Mouse (Mus musculus): ENCODE data around the gene Cog1. TPM values are rescaled to one million over a fixed set of nuclear protein-coding genes. Genes with fewer than 3 reads are reported as not detected.
"Not testable (repeated sequence)": the region's sequence is repeated elsewhere in the genome, so short reads cannot be mapped to it uniquely, and the experiment has no call there.

Cog1 gene
- polyA plus RNA-seq, 1 experiment from 2014 or later, result 31.1 TPM

DNA sequence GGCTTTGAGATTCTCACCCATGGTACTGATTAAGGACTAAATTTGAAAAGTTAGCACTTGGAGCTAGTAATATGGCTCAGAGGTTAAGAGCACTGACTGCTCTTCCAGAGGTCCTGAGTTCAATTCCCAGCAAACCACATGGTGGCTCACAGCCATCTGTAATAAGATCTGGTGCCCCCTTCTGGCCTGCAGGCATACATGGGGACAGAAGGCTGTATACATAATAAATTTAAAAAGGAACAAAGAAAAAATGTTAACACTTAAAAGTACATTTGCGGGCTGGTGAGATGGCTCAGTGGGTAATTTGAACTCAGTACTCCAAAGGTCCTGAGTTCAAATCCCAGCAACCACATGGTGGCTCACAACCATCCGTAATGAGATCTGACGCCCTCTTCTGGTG is 11.2 kb downstream of the Cog1 start:
- Histone ChIP-seq H3K36me3 (peaks cover 99% of the 10 kb centered on the region), H3K4me1 (peaks cover 23% of the 10 kb centered on the region)
- not testable (repeated sequence) for H3K4me3 ChIP-seq; DNase-seq (ENCODE audit: low spot score); H3K27me3 ChIP-seq (ENCODE audit: low read depth, poor library complexity, severe bottlenecking); H3K9me3 ChIP-seq (replicated peaks); H3K27ac ChIP-seq
- WGBS, result 94% methylated on average over 3 of the region's 3 CpGs

DNA sequence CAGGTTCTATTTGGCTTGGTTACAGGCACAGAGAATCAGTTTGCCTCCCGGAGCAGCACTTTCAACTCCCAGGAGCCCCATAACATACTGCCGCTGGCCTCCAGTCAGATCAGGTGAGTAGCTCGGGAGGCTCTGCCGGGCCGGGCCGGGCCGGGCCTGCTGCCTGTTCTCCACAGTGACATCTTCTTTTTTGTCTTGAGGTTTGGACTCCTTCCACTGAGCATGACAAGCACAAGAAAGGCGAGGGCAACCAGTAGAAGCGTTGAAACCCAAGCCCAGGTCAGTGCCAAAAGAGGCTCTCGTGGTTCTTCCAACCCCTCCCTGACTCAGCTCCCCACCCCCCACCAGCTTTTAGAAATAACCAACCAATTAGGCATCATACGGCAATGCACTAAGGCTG is 12.0 kb downstream of the Cog1 start:
- Histone ChIP-seq H3K36me3 (peaks cover 92% of the 10 kb centered on the region), H3K4me1 (peaks cover 16% of the 10 kb centered on the region), H3K9me3 (replicated peaks) (no peaks in the 10 kb centered on the region), H3K27ac (no peak overlapping the region), H3K4me3 (no peak overlapping the region), H3K27me3 (ENCODE audit: low read depth, poor library complexity, severe bottlenecking) (no peaks in the 10 kb centered on the region)
- DNase-seq (ENCODE audit: low spot score), result no peak
- 95% methylated on average over 11 of the region's 11 CpGs for WGBS

- no peaks in the 10 kb centered on the region for H3K27me3 ChIP-seq (ENCODE audit: low read depth, poor library complexity, severe bottlenecking)
- whole genome bisulfite sequencing, result 96% methylated on average over 18 of the region's 18 CpGs
- peaks cover 18% of the 10 kb centered on the region for H3K4me1 ChIP-seq
- DNase-seq (ENCODE audit: low spot score), result no peak
- no peak overlapping the region for H3K4me3 ChIP-seq
- H3K36me3 ChIP-seq, result peaks cover 87% of the 10 kb centered on the region
- no peaks in the 10 kb centered on the region for H3K9me3 ChIP-seq (replicated peaks)
- no peak overlapping the region for H3K27ac ChIP-seq
Observed at GRCm38 (mm10) chr11:113661835-113662351, 12.9 kb downstream of the Cog1 start.

DNA sequence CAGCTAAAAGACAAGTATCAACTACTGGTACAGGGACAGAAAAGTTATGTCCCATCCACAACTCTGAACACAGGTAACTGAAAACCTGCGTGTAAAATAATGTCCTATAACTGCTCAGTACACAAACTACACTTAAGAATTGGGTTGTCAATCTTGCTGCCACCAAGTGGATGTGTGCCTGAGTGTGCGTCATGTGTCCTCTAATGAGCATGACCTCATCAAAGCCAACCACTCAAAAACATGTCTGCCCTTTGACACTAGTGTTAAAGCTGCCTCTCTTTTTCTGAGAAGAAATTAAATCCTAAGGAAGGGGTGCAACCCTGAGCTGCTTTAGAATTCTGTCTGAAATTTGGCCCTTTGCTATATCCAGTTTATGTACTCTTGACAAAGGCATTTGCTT is 15.3 kb downstream of the Cog1 start:
- Histone ChIP-seq H3K4me1 (peaks cover 9% of the 10 kb centered on the region), H3K4me3 (no peak overlapping the region), H3K27me3 (ENCODE audit: low read depth, poor library complexity, severe bottlenecking) (no peaks in the 10 kb centered on the region), H3K27ac (no peak overlapping the region), H3K9me3 (replicated peaks) (no peaks in the 10 kb centered on the region), H3K36me3 (peaks cover 86% of the 10 kb centered on the region)
- 79% methylated on average over 2 of the region's 2 CpGs for WGBS
- DNase-seq (ENCODE audit: low spot score), result no peak

DNA sequence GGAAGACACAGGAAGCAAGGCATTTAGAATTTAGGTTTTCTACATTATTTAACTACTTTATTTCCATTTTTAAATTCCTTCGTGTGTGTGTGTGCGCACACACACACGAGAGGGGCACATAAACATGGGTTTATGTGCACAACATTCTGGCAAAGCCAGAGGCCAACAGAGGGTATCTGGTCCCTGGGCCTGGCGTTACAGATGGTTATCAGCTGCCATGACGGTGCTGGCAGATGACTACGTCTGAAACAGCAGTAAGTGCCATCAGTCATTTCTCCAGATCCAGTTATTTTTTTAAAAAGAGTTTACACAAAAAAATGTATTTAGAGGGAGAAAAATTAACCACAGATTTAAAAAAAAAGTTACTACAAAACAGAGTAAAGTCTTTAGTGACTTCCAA is 17.2 kb downstream of the Cog1 start:
- H3K4me1 ChIP-seq, result peaks cover 7% of the 10 kb centered on the region
- peaks cover 85% of the 10 kb centered on the region for H3K36me3 ChIP-seq
- H3K27me3 ChIP-seq (ENCODE audit: low read depth, poor library complexity, severe bottlenecking), result no peaks in the 10 kb centered on the region
- no peak overlapping the region for H3K27ac ChIP-seq
- 77% methylated on average over 6 of the region's 6 CpGs for WGBS
- no peaks in the 10 kb centered on the region for H3K9me3 ChIP-seq (replicated peaks)
- no peak overlapping the region for H3K4me3 ChIP-seq
- no peak for DNase-seq (ENCODE audit: low spot score)

- Histone ChIP-seq H3K9me3 (replicated peaks) (no peaks in the 10 kb centered on the region), H3K4me1 (peaks cover 7% of the 10 kb centered on the region), H3K36me3 (peaks cover 85% of the 10 kb centered on the region), H3K4me3 (no peak overlapping the region), H3K27me3 (ENCODE audit: low read depth, poor library complexity, severe bottlenecking) (no peaks in the 10 kb centered on the region), H3K27ac (no peak overlapping the region)
- WGBS, result 54% methylated on average over 10 of the region's 10 CpGs
- DNase-seq (ENCODE audit: low spot score), result no peak
Observed at GRCm38 (mm10) chr11:113666648-113667047, 17.7 kb downstream of the Cog1 start.

- Histone ChIP-seq H3K36me3 (peaks cover 85% of the 10 kb centered on the region), H3K9me3 (replicated peaks) (no peaks in the 10 kb centered on the region), H3K4me1 (peaks cover 7% of the 10 kb centered on the region), H3K27ac (no peak overlapping the region), H3K4me3 (no peak overlapping the region), H3K27me3 (ENCODE audit: low read depth, poor library complexity, severe bottlenecking) (no peaks in the 10 kb centered on the region)
- DNase-seq (ENCODE audit: low spot score), result no peak
- 78% methylated on average over 2 of the region's 2 CpGs for WGBS
Observed at GRCm38 (mm10) chr11:113667122-113667521, 18.2 kb downstream of the Cog1 start.

DNA sequence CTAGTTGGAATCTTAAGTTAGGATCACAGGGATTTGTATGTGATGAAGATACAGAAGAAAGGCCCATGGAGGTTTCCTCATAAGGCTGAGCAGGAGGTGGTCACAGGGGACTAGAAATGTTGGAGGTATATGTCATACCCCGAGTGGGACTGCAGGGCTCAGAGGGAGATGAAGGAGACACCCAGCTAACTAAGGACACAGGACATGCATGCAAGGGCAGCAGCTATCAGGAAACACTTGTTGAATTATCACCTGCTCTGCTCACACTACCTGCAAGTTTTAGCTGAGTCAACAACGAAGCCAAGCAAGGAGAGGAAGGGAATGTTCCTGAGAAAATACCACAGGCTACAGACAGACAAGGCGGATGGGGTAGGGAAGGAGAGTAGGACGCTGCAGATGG is 18.7 kb downstream of the Cog1 start:
- Histone ChIP-seq H3K4me1 (peaks cover 7% of the 10 kb centered on the region), H3K27ac (no peak overlapping the region), H3K9me3 (replicated peaks) (no peaks in the 10 kb centered on the region), H3K27me3 (ENCODE audit: low read depth, poor library complexity, severe bottlenecking) (no peaks in the 10 kb centered on the region), H3K4me3 (no peak overlapping the region), H3K36me3 (peaks cover 85% of the 10 kb centered on the region)
- WGBS, result 86% methylated on average over 4 of the region's 4 CpGs
- no peak for DNase-seq (ENCODE audit: low spot score)

GRCm38 (mm10) chr11:113668857-113669256 is 19.9 kb downstream of the Cog1 start:
- WGBS, result 95% methylated on average over 5 of the region's 5 CpGs
- no peaks in the 10 kb centered on the region for H3K27me3 ChIP-seq (ENCODE audit: low read depth, poor library complexity, severe bottlenecking)
- no peaks in the 10 kb centered on the region for H3K9me3 ChIP-seq (replicated peaks)
- H3K36me3 ChIP-seq, result peaks cover 85% of the 10 kb centered on the region
- H3K4me1 ChIP-seq, result peaks cover 7% of the 10 kb centered on the region
- no peak overlapping the region for H3K27ac ChIP-seq
- no peak for DNase-seq (ENCODE audit: low spot score)
- H3K4me3 ChIP-seq, result no peak overlapping the region

DNA sequence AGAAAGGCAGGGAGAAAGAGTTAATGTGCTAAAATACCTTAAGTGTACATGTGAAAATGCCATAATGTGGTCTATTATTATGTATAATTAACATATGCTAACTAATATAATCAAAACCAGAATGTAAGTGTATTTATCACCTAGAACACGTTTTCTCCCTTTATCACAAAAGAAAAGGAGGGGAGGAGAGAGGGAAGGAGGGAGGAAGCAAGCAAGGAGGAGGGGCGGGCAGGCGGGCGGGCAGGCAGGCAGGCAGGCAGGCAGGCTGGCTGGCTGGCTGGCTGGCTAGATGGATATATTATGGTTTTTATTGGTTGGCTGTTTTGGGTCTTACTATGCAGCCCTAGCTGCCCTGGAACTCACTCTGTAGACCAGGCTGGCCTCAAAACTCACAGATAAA is 20.7 kb downstream of the Cog1 start:
- Histone ChIP-seq H3K9me3 (replicated peaks) (no peaks in the 10 kb centered on the region), H3K27ac (no peak overlapping the region), H3K4me3 (no peak overlapping the region), H3K36me3 (peaks cover 85% of the 10 kb centered on the region), H3K4me1 (peaks cover 7% of the 10 kb centered on the region), H3K27me3 (ENCODE audit: low read depth, poor library complexity, severe bottlenecking) (no peaks in the 10 kb centered on the region)
- DNase-seq (ENCODE audit: low spot score), result no peak
- 86% methylated on average over 4 of the region's 4 CpGs for WGBS

DNA sequence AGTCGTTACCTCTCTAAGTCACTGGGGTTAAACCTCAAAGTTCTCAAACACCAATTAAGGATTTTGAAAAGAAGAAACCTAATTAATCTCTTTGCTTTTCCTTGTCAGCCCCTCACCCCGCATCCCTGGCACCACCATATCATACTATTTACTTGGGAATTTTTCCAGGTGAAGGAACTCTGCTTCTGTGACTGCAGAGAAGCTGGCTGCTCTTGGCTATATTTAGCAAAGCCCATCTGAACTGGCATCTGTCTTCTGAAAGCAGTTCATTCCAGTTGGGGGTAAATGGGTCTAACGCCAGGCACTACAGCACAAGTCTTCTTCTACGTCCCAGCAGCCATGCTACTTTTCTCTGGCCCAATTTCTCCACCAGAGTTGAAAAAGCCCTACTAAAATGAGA is 24.6 kb downstream of the Cog1 start:
- WGBS, result 95% methylated on average over 4 of the region's 4 CpGs
- Histone ChIP-seq H3K27me3 (ENCODE audit: low read depth, poor library complexity, severe bottlenecking) (no peaks in the 10 kb centered on the region), H3K36me3 (peaks cover 90% of the 10 kb centered on the region), H3K9me3 (replicated peaks) (no peaks in the 10 kb centered on the region), H3K4me1 (no peaks in the 10 kb centered on the region), H3K4me3 (no peak overlapping the region), H3K27ac (no peak overlapping the region)
- DNase-seq (ENCODE audit: low spot score), result no peak

DNA sequence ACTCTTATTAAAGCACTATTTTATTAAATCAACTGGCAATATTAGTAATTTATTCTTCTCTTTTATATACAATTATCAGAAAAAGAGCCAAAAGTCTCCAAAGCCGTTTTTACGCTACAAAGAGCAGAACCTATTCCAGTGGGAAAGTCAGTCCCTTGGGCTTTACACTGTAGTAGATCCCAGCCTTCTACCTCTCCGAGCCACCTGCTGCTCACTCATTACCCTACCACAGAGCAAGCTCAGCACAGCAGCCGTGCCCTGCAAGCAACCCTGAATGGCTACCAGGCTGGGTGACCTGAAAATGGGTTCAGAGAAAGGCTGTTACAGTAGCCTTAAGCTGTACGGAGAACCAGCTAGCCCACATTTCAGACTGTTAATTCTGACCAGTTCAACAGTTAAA is 25.6 kb downstream of the Cog1 start:
- Histone ChIP-seq H3K27ac (no peak overlapping the region), H3K27me3 (ENCODE audit: low read depth, poor library complexity, severe bottlenecking) (no peaks in the 10 kb centered on the region), H3K36me3 (peaks cover 80% of the 10 kb centered on the region), H3K4me1 (no peaks in the 10 kb centered on the region; the same call in 1 of the 2 replicates), H3K9me3 (replicated peaks) (no peaks in the 10 kb centered on the region), H3K4me3 (no peak overlapping the region)
- WGBS, result 94% methylated on average over 5 of the region's 5 CpGs
- DNase-seq (ENCODE audit: low spot score), result no peak

GRCm38 (mm10) chr11:113676847-113677246 is 27.9 kb downstream of the Cog1 start:
- Histone ChIP-seq H3K27me3 (ENCODE audit: low read depth, poor library complexity, severe bottlenecking) (no peaks in the 10 kb centered on the region), H3K27ac (no peak overlapping the region), H3K4me3 (no peak overlapping the region), H3K4me1 (peaks cover 4% of the 10 kb centered on the region; the same call in 1 of the 2 replicates), H3K9me3 (replicated peaks) (no peaks in the 10 kb centered on the region), H3K36me3 (peaks cover 59% of the 10 kb centered on the region)
- DNase-seq (ENCODE audit: low spot score), result no peak
- WGBS, result 87% methylated on average over 2 of the region's 2 CpGs

- Histone ChIP-seq H3K27me3 (ENCODE audit: low read depth, poor library complexity, severe bottlenecking) (no peaks in the 10 kb centered on the region), H3K27ac (no peak overlapping the region), H3K9me3 (replicated peaks) (no peaks in the 10 kb centered on the region), H3K4me1 (peaks cover 8% of the 10 kb centered on the region), H3K4me3 (no peak overlapping the region), H3K36me3 (peaks cover 54% of the 10 kb centered on the region)
- no peak for DNase-seq (ENCODE audit: low spot score)
- 97% methylated on average over 2 of the region's 2 CpGs for WGBS
Observed at GRCm38 (mm10) chr11:113677378-113677777, 28.4 kb downstream of the Cog1 start.

Data from limb, embryonic 10.5 days (tissue).